Mouse (Mus musculus) erythroblast, embryonic 14.5 days (primary cell): ENCODE results near the gene Grm1.

Source experiments
- GATA1 ChIP-seq: IDR thresholded peaks from 2 replicates; pipeline ENCODE4 v1.6.1; 2012; ENCODE audit warnings: low read length, inconsistent platforms, mixed read lengths
- TAL1 ChIP-seq: IDR thresholded peaks from 3 replicates; pipeline ENCODE4 v1.6.1; 2012; ENCODE audit warnings: low read length, inconsistent platforms, mixed read lengths

DNA sequence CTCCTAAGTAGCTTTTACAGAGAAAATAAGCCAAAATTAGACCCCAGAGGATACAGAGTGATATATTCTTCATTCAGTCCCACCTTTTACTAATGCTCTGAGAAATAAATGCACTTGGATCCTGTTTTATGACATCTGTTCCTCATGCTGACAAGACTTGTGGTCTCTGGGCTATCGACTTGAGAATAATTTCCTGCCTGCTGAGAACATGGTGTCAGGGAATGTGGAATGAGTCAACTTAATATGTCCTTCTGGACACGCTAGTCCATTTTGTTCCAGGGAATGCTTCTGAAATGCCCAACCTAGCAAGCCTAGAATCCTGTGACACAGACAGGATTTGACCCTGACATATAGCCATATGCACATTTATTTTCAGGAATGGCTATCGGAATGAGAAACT lies 423.0 kb downstream of the Grm1 start:
- TF ChIP-seq GATA1 (no peak), TAL1 (no peak)
